Mouse (Mus musculus) CH12.LX (cell line): Measurements from ENCODE around the gene Scel. TPM values are rescaled to one million over a fixed set of nuclear protein-coding genes. Genes with fewer than 3 reads are reported as not detected.

Source experiments
- DNase-seq: peaks from one replicate; pipeline ENCODE4 v3.0.0-alpha.2; 2013; ENCODE audit errors: extremely low read depth
- H3K27ac ChIP-seq: 2 replicates; pipeline ENCODE4 v1.5.1; 2012; ENCODE audit warnings: low read depth, mild to moderate bottlenecking, control low read depth, moderate library complexity; ENCODE audit not compliant: insufficient read depth
- H3K27me3 ChIP-seq: replicated peaks from 2 replicates; pipeline ENCODE3; 2012; ENCODE audit warnings: inconsistent platforms
- H3K36me3 ChIP-seq, 2 experiments: replicated peaks in 1 of 2; 2 replicates each; pipeline versions ENCODE3 to v1.6.1; 2012; ENCODE audit warnings: inconsistent platforms in 1 of 2, low read length in 1 of 2, mild to moderate bottlenecking in 1 of 2, mixed read lengths in 1 of 2, moderate library complexity in 1 of 2; ENCODE audit not compliant: control insufficient read depth in 1 of 2, insufficient read depth in 1 of 2
- H3K4me1 ChIP-seq, 2 experiments: 2 replicates each; pipeline ENCODE4 v1.6.1; 2012; ENCODE audit warnings: inconsistent platforms in 1 of 2, moderate library complexity in 1 of 2; ENCODE audit not compliant: insufficient read depth in 2 of 2, control insufficient read depth in 1 of 2
- H3K4me2 ChIP-seq: 2 replicates; pipeline ENCODE4 v1.6.1; 2012; ENCODE audit warnings: low read depth, mild to moderate bottlenecking, control low read depth; ENCODE audit not compliant: poor library complexity, insufficient read depth, severe bottlenecking
- H3K4me3 ChIP-seq, 3 experiments: fragments of 150-350 bp in 1 of 3; sonication (generic) in 1 of 3; replicated peaks in 1 of 3; 2 replicates each; pipeline versions ENCODE3 to v1.5.1; 2011 to 2012; ENCODE audit warnings: low read depth in 2 of 3, low read length in 2 of 3, mild to moderate bottlenecking in 2 of 3, moderate library complexity in 2 of 3, control low read depth in 1 of 3, improper control_type of control experiment in 1 of 3, inconsistent platforms in 1 of 3, mixed read lengths in 1 of 3; ENCODE audit not compliant: poor library complexity in 1 of 3
- H3K79me2 ChIP-seq: replicated peaks from 2 replicates; pipeline ENCODE4 v1.6.1; 2012; ENCODE audit warnings: mild to moderate bottlenecking, moderate library complexity; ENCODE audit not compliant: control insufficient read depth, poor library complexity, insufficient read depth, severe bottlenecking; ENCODE audit errors: extremely low read depth
- H3K9ac ChIP-seq: 2 replicates; pipeline ENCODE4 v1.6.1; 2012; ENCODE audit warnings: low read depth, mild to moderate bottlenecking, control low read depth, moderate library complexity; ENCODE audit not compliant: insufficient read depth
- H3K9me3 ChIP-seq: replicated peaks from 2 replicates; pipeline ENCODE3; 2012; ENCODE audit warnings: low read length, inconsistent platforms, mixed read lengths
- BHLHE40 ChIP-seq: IDR thresholded peaks from 2 replicates; pipeline ENCODE4 v1.6.1; 2011; ENCODE audit warnings: mild to moderate bottlenecking, low read depth, low read length, improper control_type of control experiment
- CHD1 ChIP-seq: IDR thresholded peaks from 2 replicates; pipeline ENCODE4 v1.6.1; 2012; ENCODE audit warnings: low read depth, low read length, improper control_type of control experiment, inconsistent platforms
- CHD2 ChIP-seq: IDR thresholded peaks from 2 replicates; pipeline ENCODE4 v1.6.1; 2011; ENCODE audit warnings: low read length, improper control_type of control experiment
- E2F4 ChIP-seq: IDR thresholded peaks from 2 replicates; pipeline ENCODE4 v1.6.1; 2011; ENCODE audit warnings: low read depth, low read length, improper control_type of control experiment; ENCODE audit not compliant: insufficient replicate concordance
- ELF1 ChIP-seq: IDR thresholded peaks from 2 replicates; pipeline ENCODE4 v1.6.1; 2014; ENCODE audit warnings: low read depth, mild to moderate bottlenecking, inconsistent platforms, low read length, improper control_type of control experiment
- EP300 ChIP-seq: IDR thresholded peaks from 2 replicates; pipeline ENCODE4 v1.6.1; 2011; ENCODE audit warnings: low read length, improper control_type of control experiment
- ETS1 ChIP-seq: conservative IDR thresholded peaks from 2 replicates; pipeline ENCODE4 v1.6.1; 2012; ENCODE audit warnings: low read depth, mild to moderate bottlenecking, inconsistent platforms, low read length, improper control_type of control experiment, moderate library complexity
- GABPA ChIP-seq: IDR thresholded peaks from 2 replicates; pipeline ENCODE4 v1.6.1; 2012; ENCODE audit warnings: low read depth, low read length, improper control_type of control experiment, inconsistent platforms; ENCODE audit not compliant: insufficient replicate concordance
- HCFC1 ChIP-seq: IDR thresholded peaks from 2 replicates; pipeline ENCODE4 v1.6.1; 2012; ENCODE audit warnings: low read depth, mild to moderate bottlenecking, inconsistent platforms, low read length, improper control_type of control experiment
- IRF4 ChIP-seq: IDR thresholded peaks from 2 replicates; pipeline ENCODE4 v1.6.1; 2014; ENCODE audit warnings: low read depth, mild to moderate bottlenecking, inconsistent platforms, low read length, improper control_type of control experiment
- JUN ChIP-seq: IDR thresholded peaks from 2 replicates; pipeline ENCODE4 v1.6.1; 2011; ENCODE audit warnings: low read depth, mild to moderate bottlenecking, low read length, improper control_type of control experiment, moderate library complexity; ENCODE audit not compliant: insufficient read depth
- KAT2A ChIP-seq: IDR thresholded peaks from 2 replicates; pipeline ENCODE4 v1.6.1; 2012; ENCODE audit warnings: low read length, improper control_type of control experiment, inconsistent platforms; ENCODE audit not compliant: insufficient replicate concordance
- MAX ChIP-seq: IDR thresholded peaks from 2 replicates; pipeline ENCODE4 v1.6.1; 2011; ENCODE audit warnings: low read length, improper control_type of control experiment
- MAZ ChIP-seq: IDR thresholded peaks from 2 replicates; pipeline ENCODE4 v1.6.1; 2012; ENCODE audit warnings: low read depth, mild to moderate bottlenecking, inconsistent platforms, low read length, improper control_type of control experiment, moderate library complexity
- NELFE ChIP-seq: IDR thresholded peaks from 2 replicates; pipeline ENCODE4 v1.6.1; 2011; ENCODE audit warnings: low read depth, low read length, improper control_type of control experiment
- NRF1 ChIP-seq: IDR thresholded peaks from 2 replicates; pipeline ENCODE4 v1.6.1; 2014; ENCODE audit warnings: low read depth, mild to moderate bottlenecking, inconsistent platforms, low read length, improper control_type of control experiment, moderate library complexity
- POLR2A ChIP-seq: IDR thresholded peaks from 2 replicates; pipeline ENCODE4 v1.6.1; 2011; ENCODE audit warnings: low read depth, mild to moderate bottlenecking, improper control_type of control experiment, low read length
- RAD21 ChIP-seq: IDR thresholded peaks from 2 replicates; pipeline ENCODE4 v1.6.1; 2011; ENCODE audit warnings: low read depth, mild to moderate bottlenecking, low read length, improper control_type of control experiment, moderate library complexity
- SIN3A ChIP-seq: IDR thresholded peaks from 2 replicates; pipeline ENCODE4 v1.6.1; 2012; ENCODE audit warnings: low read length, improper control_type of control experiment, inconsistent platforms
- SMC3 ChIP-seq: IDR thresholded peaks from 2 replicates; pipeline ENCODE4 v1.6.1; 2011; ENCODE audit warnings: low read depth, low read length, improper control_type of control experiment
- TBP ChIP-seq: conservative IDR thresholded peaks from 2 replicates; pipeline ENCODE4 v1.6.1; 2011; ENCODE audit warnings: low read depth, low read length, improper control_type of control experiment
- TCF12 ChIP-seq: IDR thresholded peaks from 2 replicates; pipeline ENCODE4 v1.6.1; 2014; ENCODE audit warnings: low read depth, mild to moderate bottlenecking, inconsistent platforms, low read length, improper control_type of control experiment
- USF1 ChIP-seq: IDR thresholded peaks from 2 replicates; pipeline ENCODE4 v1.6.1; 2014; ENCODE audit warnings: low read depth, mild to moderate bottlenecking, inconsistent platforms, low read length, improper control_type of control experiment
- USF2 ChIP-seq: conservative IDR thresholded peaks from 2 replicates; pipeline ENCODE4 v1.6.1; 2011; ENCODE audit warnings: low read depth, low read length, improper control_type of control experiment
- ZKSCAN1 ChIP-seq: IDR thresholded peaks from 2 replicates; pipeline ENCODE4 v1.6.1; 2012; ENCODE audit warnings: low read depth, inconsistent platforms, low read length, improper control_type of control experiment, borderline replicate concordance
- dilution Hi-C: fragments of 300-500 bp; cut with MboI; formaldehyde crosslinking; loops from 2 replicates; pipeline ENCODE4 v1.14.3; 2020; ENCODE audit warnings: low sequenced_read_pairs; ENCODE audit not compliant: extremely low pct_unique_long_range_greater_than_20kb, extremely low pct_ligation_motif_present
- in situ Hi-C: fragments of 300-500 bp; cut with MboI; formaldehyde crosslinking; loops from 3 replicates; pipeline ENCODE4 v1.14.3; 2019; ENCODE audit warnings: low sequenced_read_pairs, low pct_ligation_motif_present, low pct_unique_long_range_greater_than_20kb, mixed read lengths
- polyA plus RNA-seq: library from polyadenylated mRNA; unstranded; fragments of >175 nt; gene quantifications from 2 replicates; pipeline ENCODE4 v1.2.1, GENCODE M21; 2012; ENCODE audit warnings: low read depth; ENCODE audit not compliant: insufficient read length
- total RNA-seq, 2 experiments: library from RNA; depleted of rRNA; stranded (reverse); fragments of 300-350 nt in 1 of 2; fragments of >200 nt in 1 of 2; gene quantifications; 2 replicates each; pipeline ENCODE4 v1.2.3; 2012 to 2014

Scel gene
- total and polyA plus RNA-seq, 3 experiments: 0.04 to 0.31 (median 0.31) TPM

DNA sequence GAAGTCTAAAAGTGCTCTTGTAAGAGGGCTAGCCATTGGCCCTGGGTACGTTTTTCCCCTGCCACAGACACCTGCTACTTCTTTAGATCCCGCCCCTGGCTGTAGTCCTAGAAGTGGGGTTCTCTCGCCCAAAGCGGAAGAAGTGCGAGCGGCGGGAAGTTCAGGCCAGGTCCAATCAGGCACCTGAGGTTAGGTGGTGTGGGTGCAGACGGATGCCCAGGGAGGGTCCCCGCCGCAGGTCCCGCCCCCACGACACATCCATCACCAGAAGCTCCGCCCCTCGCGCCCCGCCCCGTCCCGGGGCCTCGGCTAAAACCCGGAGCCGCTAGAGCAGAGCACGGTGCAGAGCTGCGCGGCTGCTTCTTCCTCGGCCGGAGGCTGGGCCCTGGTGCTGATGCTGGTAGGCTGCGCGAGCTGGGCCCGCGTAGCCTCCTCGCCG lies 136.8 kb downstream of the Scel start, which contains the start of gene Slain1 (continued):
- TF ChIP-seq KAT2A (no peak), E2F4 (no peak), TBP (0 out of 2 replicates have a peak, but pooled peaks have one; percentile 52), JUN (no peak), TCF12 (peak; percentile 85), SIN3A (peak; percentile 60; the same call in 1 of the 2 replicates), ZKSCAN1 (no peak), CHD1 (0 out of 2 replicates have a peak, but pooled peaks have one; percentile 79), GABPA (no peak), RAD21 (no peak), POLR2A (peak; percentile 95), USF1 (no peak), IRF4 (no peak; the same call in 1 of the 2 replicates), NRF1 (no peak; the same call in 1 of the 2 replicates), SMC3 (no peak), HCFC1 (peak; percentile 52; the same call in 1 of the 2 replicates), ELF1 (peak; percentile 77), USF2 (no peak), EP300 (no peak), BHLHE40 (no peak)

- Histone ChIP-seq H3K79me2 (peaks cover 31% of the 10 kb centered on the region), H3K36me3 (no peaks in the 10 kb centered on the region), H3K27ac (peak overlapping the region; percentile 62), H3K4me2 (peak overlapping the region; percentile 92), H3K9me3 (no peaks in the 10 kb centered on the region), H3K4me1 (peaks cover 3 to 35% of the 10 kb centered on the region in 2 experiments; a peak in 3 of 4 replicates), H3K27me3 (peaks cover 1% of the 10 kb centered on the region), H3K9ac (peak overlapping the region; percentile 18), H3K4me3 (peak overlapping the region; percentile 58 to 88 (median 75))
- peak; percentile 72 for DNase-seq
- no peak for TF ChIP-seq USF2
- peak; percentile 27; the same call in 1 of the 2 replicates for TF ChIP-seq MAX
- TF ChIP-seq NRF1: peak; percentile 71
- peak; percentile 67 for TF ChIP-seq TCF12
- no peak for TF ChIP-seq NELFE
- TF ChIP-seq MAZ: peak; percentile 83
- TF ChIP-seq HCFC1: no peak
- TF ChIP-seq SIN3A: 0 out of 2 replicates have a peak, but pooled peaks have one; percentile 1
- peak; percentile 68 for TF ChIP-seq BHLHE40
- peak; percentile 64; the same call in 1 of the 2 replicates for TF ChIP-seq CHD2
- no peak for TF ChIP-seq RAD21
- TF ChIP-seq ETS1: no peak
- in situ Hi-C loops (no loop called here), dilution Hi-C loops (no loop called here)
These were observed 137.4 kb downstream of the Scel start for GRCm38 (mm10) chr14:103650413-103651101.
